Mouse (Mus musculus) CD4-positive naive resting alpha-beta T cell, adult 57 days (primary cell): ENCODE results near the gene Cdh8. TPM values are rescaled to one million over a fixed set of nuclear protein-coding genes. Genes with fewer than 3 reads are reported as not detected.

ENCODE experiments used
- total RNA-seq: library from RNA; stranded (reverse); gene quantifications from one replicate; pipeline ENCODE4 v1.2.4, GENCODE M21; 2023

Gene Cdh8
- total RNA-seq, result not detected

DNA sequence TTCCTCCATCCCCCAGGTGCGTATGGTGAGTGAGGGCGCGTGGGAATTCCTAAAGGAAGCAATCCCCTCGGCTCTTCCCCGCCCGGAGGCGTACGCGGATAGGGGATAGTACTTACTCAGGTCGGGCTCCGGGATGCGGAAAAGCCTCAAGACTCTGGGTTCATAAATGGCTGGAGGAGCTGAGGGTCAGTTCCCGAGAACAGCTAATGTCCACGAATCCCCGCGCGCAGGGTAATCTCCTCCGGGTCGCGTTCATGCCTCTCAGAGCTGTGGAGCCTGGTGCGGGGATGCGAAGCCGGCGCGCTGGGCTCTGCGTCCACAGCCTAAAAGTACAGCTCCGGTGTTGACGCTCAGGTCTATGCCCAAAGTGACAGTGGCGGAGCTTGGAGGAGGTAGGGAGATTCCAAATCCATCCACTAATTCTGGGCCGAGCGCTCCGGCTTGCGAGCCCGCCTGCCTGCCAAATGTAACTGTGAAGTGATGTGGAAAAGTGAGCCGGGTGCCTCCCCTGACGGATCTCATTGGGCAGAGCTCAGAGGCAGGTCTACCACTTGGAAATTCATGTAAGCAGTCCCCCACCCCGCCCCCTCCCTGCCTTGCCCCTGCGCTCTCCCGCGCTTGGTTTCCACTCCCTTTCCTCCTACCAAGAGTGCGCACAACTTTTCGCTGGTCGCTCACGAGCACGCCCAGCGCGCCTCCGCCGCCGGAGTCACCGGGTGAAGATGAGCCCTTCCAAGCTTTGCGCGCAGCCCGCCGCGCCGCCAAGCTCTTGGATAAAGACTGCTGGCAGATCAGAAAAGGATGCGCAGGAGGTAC lies at the start of gene Cdh8:
TSS of gene Cdh8 (minus strand) at position 506 of the 816 bp plus-strand sequence.

